Mouse (Mus musculus): ENCODE results near the gene Igfbp2.
A peak's percentile ranks its signal among the peaks of the same experiment; 100 is the strongest.

The Igfbp2 gene

GRCm38 (mm10) chr1:72873511-72874286 is 49.4 kb downstream of the Igfbp2 start:
- peak; percentile 54 for DNase-seq

- peak; percentile 88 for DNase-seq
Measured at GRCm38 (mm10) chr1:72874287-72875211, 50.2 kb downstream of the Igfbp2 start, which contains the start of gene Igfbp5. Igfbp5 (minus strand) TSS chr1:72874884.

- DNase-seq: no peak
Measured at GRCm38 (mm10) chr1:72875708-72876107, 51.4 kb downstream of the Igfbp2 start.

- peak; percentile 54 for DNase-seq
Measured at GRCm38 (mm10) chr1:72876111-72876510, 51.8 kb downstream of the Igfbp2 start.

GRCm38 (mm10) chr1:72877892-72878291 is 53.6 kb downstream of the Igfbp2 start:
- peak; percentile 72 for DNase-seq

- DNase-seq: no peak
Measured at GRCm38 (mm10) chr1:72878473-72879318, 54.4 kb downstream of the Igfbp2 start.

- no peak for DNase-seq
Measured at GRCm38 (mm10) chr1:72879319-72879634, 55.0 kb downstream of the Igfbp2 start.

GRCm38 (mm10) chr1:72885111-72885818 is 61.0 kb downstream of the Igfbp2 start:
- DNase-seq: no peak

GRCm38 (mm10) chr1:72885819-72886169 is 61.5 kb downstream of the Igfbp2 start:
- DNase-seq: peak; percentile 71

GRCm38 (mm10) chr1:72887910-72888309 is 63.6 kb downstream of the Igfbp2 start:
- DNase-seq: no peak

- no peak for DNase-seq
Measured at GRCm38 (mm10) chr1:72895821-72896220, 71.5 kb downstream of the Igfbp2 start.
